In the genomic region with DNA sequence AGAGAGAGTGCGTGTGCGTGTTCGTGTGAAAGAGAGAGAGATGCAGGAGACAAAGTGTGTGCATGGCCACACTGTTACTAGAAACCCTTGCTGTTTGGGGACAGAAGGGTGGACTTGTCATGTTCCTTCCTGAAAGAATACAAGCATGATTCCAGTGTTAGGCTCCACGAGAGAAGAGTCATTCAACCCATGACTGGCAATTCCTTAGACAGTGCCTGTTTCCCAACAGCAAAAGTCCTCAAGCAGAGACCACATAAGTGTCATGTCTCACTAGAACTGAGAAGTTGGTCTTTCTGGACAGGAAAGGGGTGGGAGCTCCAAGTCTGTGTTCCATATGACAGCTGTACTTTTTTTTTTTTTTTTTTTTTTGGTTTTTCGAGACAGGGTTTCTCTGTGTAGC, we compare ENCODE assay signal across 14 mouse cellular contexts.
"Had no signal": no experiment of that assay in that cellular context is flagged by ENCODE, and none has a peak within 500 bp of the region (broad histone marks: within the 10 kb centered on the region; RNA-seq: fewer than 3 reads in every experiment).

No protein-coding gene starts in this region.

- H3K9ac ChIP-seq: limb, embryonic 12.5 days; lung, embryonic 15.5 days; stomach, embryonic 15.5 days had no signal

- H3K4me3 ChIP-seq: limb, embryonic 12.5 days; lung, embryonic 15.5 days; midbrain, embryonic 10.5 days; stomach, embryonic 15.5 days had no signal

- H3K27me3 ChIP-seq: limb, embryonic 12.5 days; lung, embryonic 15.5 days; stomach, embryonic 15.5 days had no signal

- H3K9me3 ChIP-seq: limb, embryonic 12.5 days; lung, embryonic 15.5 days; midbrain, embryonic 10.5 days; stomach, embryonic 15.5 days had no signal

- H3K36me3 ChIP-seq: limb, embryonic 12.5 days; lung, embryonic 15.5 days; midbrain, embryonic 10.5 days; stomach, embryonic 15.5 days had no signal

- DNase-seq: kidney, adult 11 months; kidney, adult 9 months; kidney, postnatal 36 days; layer of hippocampus, adult 9-11 months; layer of hippocampus, postnatal 36 days; lung, postnatal 4 days; right cerebral cortex, postnatal 14 days; thymus, adult 2 months; thymus, postnatal 25 days had no signal

- H3K27ac ChIP-seq: kidney, postnatal 0 days; limb, embryonic 12.5 days; lung, embryonic 15.5 days; midbrain, embryonic 10.5 days; stomach, embryonic 15.5 days had no signal
